Mouse (Mus musculus): Measurements from ENCODE around the gene Thra.

- TF ChIP-seq POLR2AphosphoS5 (IDR thresholded peaks at IDR 0.05; ENCODE audit: insufficient replicate concordance, low read depth, low read length) (no peak), CTCF (IDR thresholded peaks at IDR 0.05; ENCODE audit: low read depth, low read length) (no peak)
These were observed 25.2 kb downstream of the Thra start for GRCm38 (mm10) chr11:98765421-98766309.

Measured in G1E (cell line).